Mouse (Mus musculus): ENCODE measurements around the gene Ccdc85c. TPM values are rescaled to one million over a fixed set of nuclear protein-coding genes. Genes with fewer than 3 reads are reported as not detected.

The Ccdc85c gene
- polyA plus RNA-seq, 1 experiment, result 6.6 TPM

DNA sequence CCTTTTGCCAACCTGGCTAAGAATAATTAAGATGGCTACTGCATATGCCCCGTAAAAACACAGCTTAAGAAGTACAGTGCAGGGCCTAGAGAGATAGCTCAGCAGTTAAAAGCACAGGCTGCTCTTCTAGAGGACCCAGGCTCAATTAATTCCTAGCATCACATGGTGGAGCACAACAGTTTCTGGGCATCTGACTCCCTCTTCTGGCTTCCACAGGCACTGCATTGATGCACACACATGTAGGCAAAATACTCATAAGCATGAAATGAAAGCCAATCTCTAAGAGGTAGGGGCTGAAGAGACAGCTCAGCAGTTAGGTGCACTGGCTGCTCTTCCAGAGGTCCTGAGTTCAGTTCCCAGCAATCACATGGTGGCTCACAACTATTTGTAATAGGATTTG lies 113.2 kb downstream of the Ccdc85c start:
- no peak overlapping the region for H3K4me2 ChIP-seq (ENCODE audit: low read depth)
- peaks cover 16% of the 10 kb centered on the region for H3K36me3 ChIP-seq (ENCODE audit: control insufficient read depth, insufficient read depth)
- H3K4me3 ChIP-seq, result no peak overlapping the region
- no peak overlapping the region for H3ac ChIP-seq (ENCODE audit: control insufficient read depth, insufficient read length)
- no peaks in the 10 kb centered on the region for H3K27me3 ChIP-seq (ENCODE audit: control insufficient read depth, insufficient read depth, insufficient read length)
- TF ChIP-seq CEBPB (IDR thresholded peaks at IDR 0.05; ENCODE audit: insufficient read depth, poor library complexity, severe bottlenecking) (no peak), E2F4 (IDR thresholded peaks at IDR 0.05; ENCODE audit: insufficient read depth) (no peak), MYOG (IDR thresholded peaks at IDR 0.05; ENCODE audit: control insufficient read depth in 1 of 3, insufficient read depth in 1 of 3, insufficient read length in 2 of 3, low read depth in 2 of 3) (no peak), TCF12 (IDR thresholded peaks at IDR 0.05; ENCODE audit: insufficient read depth, poor library complexity, severe bottlenecking) (no peak), REST (IDR thresholded peaks at IDR 0.05; ENCODE audit: insufficient read depth, insufficient read length) (no peak), MAX (IDR thresholded peaks at IDR 0.05; ENCODE audit: low read depth) (no peak), TCF3 (IDR thresholded peaks at IDR 0.05; ENCODE audit: insufficient read length, low read depth) (no peak), POLR2AphosphoS2 (IDR thresholded peaks at IDR 0.05; ENCODE audit: insufficient read length, low read depth) (no peak), SRF (IDR thresholded peaks at IDR 0.05; ENCODE audit: control insufficient read depth, insufficient read length, low read depth) (no peak), USF1 (IDR thresholded peaks at IDR 0.05; ENCODE audit: low read depth) (no peak), MYOD1 (IDR thresholded peaks at IDR 0.05; ENCODE audit: control insufficient read depth in 1 of 3, insufficient read length in 2 of 3, low read depth in 2 of 3) (no peak), POLR2A (IDR thresholded peaks at IDR 0.05; ENCODE audit: insufficient read length, low read depth) (no peak)
- H3K79me2 ChIP-seq (ENCODE audit: control insufficient read depth, insufficient read depth), result peaks cover 16% of the 10 kb centered on the region

DNA sequence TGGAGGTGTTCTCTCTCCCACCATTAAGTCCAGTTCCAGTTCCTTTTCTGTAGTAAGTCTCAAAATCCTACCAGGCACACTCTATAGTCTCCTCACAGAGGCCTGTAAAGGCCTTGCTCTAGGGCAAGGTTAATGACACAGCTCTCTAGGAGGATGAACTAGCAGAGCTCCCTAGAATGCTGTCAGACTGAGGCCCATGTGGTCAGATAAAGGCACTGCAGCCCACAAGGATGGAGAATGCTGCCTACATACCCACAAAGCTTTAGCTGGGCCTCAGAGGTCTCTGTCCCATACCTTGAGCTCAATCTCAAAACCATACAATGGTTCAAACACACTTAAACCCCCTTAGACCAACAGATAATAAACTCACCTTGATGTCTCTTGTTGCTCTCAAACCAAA lies 115.4 kb downstream of the Ccdc85c start:
- TF ChIP-seq REST (IDR thresholded peaks at IDR 0.05; ENCODE audit: insufficient read depth, insufficient read length) (no peak), CEBPB (IDR thresholded peaks at IDR 0.05; ENCODE audit: insufficient read depth, poor library complexity, severe bottlenecking) (no peak), POLR2A (IDR thresholded peaks at IDR 0.05; ENCODE audit: insufficient read length, low read depth) (no peak), MYOG (IDR thresholded peaks at IDR 0.05; ENCODE audit: control insufficient read depth in 1 of 3, insufficient read depth in 1 of 3, insufficient read length in 2 of 3, low read depth in 2 of 3) (no peak), MAX (IDR thresholded peaks at IDR 0.05; ENCODE audit: low read depth) (no peak), USF1 (IDR thresholded peaks at IDR 0.05; ENCODE audit: low read depth) (no peak), TCF3 (IDR thresholded peaks at IDR 0.05; ENCODE audit: insufficient read length, low read depth) (no peak), E2F4 (IDR thresholded peaks at IDR 0.05; ENCODE audit: insufficient read depth) (no peak), MYOD1 (IDR thresholded peaks at IDR 0.05; ENCODE audit: control insufficient read depth in 1 of 3, insufficient read length in 2 of 3, low read depth in 2 of 3) (no peak), TCF12 (IDR thresholded peaks at IDR 0.05; ENCODE audit: insufficient read depth, poor library complexity, severe bottlenecking) (no peak), POLR2AphosphoS2 (IDR thresholded peaks at IDR 0.05; ENCODE audit: insufficient read length, low read depth) (no peak), SRF (IDR thresholded peaks at IDR 0.05; ENCODE audit: control insufficient read depth, insufficient read length, low read depth) (no peak)
- no peaks in the 10 kb centered on the region for H3K27me3 ChIP-seq (ENCODE audit: control insufficient read depth, insufficient read depth, insufficient read length)
- no peak overlapping the region for H3K4me2 ChIP-seq (ENCODE audit: low read depth)
- H3K4me3 ChIP-seq, result no peak overlapping the region
- H3K79me2 ChIP-seq (ENCODE audit: control insufficient read depth, insufficient read depth), result no peaks in the 10 kb centered on the region
- no peak overlapping the region for H3ac ChIP-seq (ENCODE audit: control insufficient read depth, insufficient read length)
- H3K36me3 ChIP-seq (ENCODE audit: control insufficient read depth, insufficient read depth), result peaks cover 20% of the 10 kb centered on the region

Other genes with a start within 250 kb of the Ccdc85c start
- 54.0 TPM for gene Setd3, start 96.1 kb downstream of the Ccdc85c start, polyA plus RNA-seq (2012; fragmentation: generic; extraction: Trizol)
- 29.1 TPM for gene Ccnk, start 95.8 kb downstream of the Ccdc85c start, polyA plus RNA-seq (2012; fragmentation: generic; extraction: Trizol)
- 13.5 TPM for gene Hhipl1, start 30.8 kb upstream of the Ccdc85c start, polyA plus RNA-seq (2012; fragmentation: generic; extraction: Trizol)
- gene Cyp46a1, start 59.0 kb upstream of the Ccdc85c start, polyA plus RNA-seq (2012; fragmentation: generic; extraction: Trizol), result 1.6 TPM
- 33.4 TPM for gene Eml1, start 95.5 kb upstream of the Ccdc85c start, polyA plus RNA-seq (2012; fragmentation: generic; extraction: Trizol)

Data from myocyte (in vitro differentiated cells).